Mouse (Mus musculus) effector memory CD4-positive, alpha-beta T cell, adult 7 months (primary cell): Measurements from ENCODE around the gene Fam71f1. TPM values are rescaled to one million over a fixed set of nuclear protein-coding genes. Genes with fewer than 3 reads are reported as not detected.

Source experiments
- polyA plus RNA-seq: library from polyadenylated mRNA; unstranded; fragments of 100-300 nt; shearing (Covaris generic); gene quantifications from one replicate; pipeline ENCODE4 v1.2.1, GENCODE M21; 2017

Fam71f1 gene
- polyA plus RNA-seq, result not detected

GRCm38 (mm10) chr6:29318879-29319278 lies at the start of gene Fam71f1:
Gene Fam71f1 (plus strand): TSS chr6:29319140.

GRCm38 (mm10) chr6:29272312-29273072 lies 46.4 kb upstream of the Fam71f1 start, which contains the start of gene Hilpda:
Gene Hilpda (plus strand): TSS chr6:29272488.

GRCm38 (mm10) chr6:29279293-29279692 lies 39.6 kb upstream of the Fam71f1 start, which contains the start of gene Fam71f2:
Gene Fam71f2 (plus strand): TSS chr6:29279593.

GRCm38 (mm10) chr6:29347665-29348370 lies 28.9 kb downstream of the Fam71f1 start, which contains the start of gene Calu:
Gene Calu (plus strand): TSS chr6:29348069.

Other genes with a start within 250 kb of the Fam71f1 start
- gene Rbm28, start 154.1 kb upstream of the Fam71f1 start, polyA plus RNA-seq, result 63.0 TPM
- gene Prrt4, start 139.6 kb upstream of the Fam71f1 start, polyA plus RNA-seq, result 0.48 TPM
- 117 TPM for gene Impdh1, start 102.8 kb upstream of the Fam71f1 start, polyA plus RNA-seq
- 229 TPM for gene Hilpda, start 46.7 kb upstream of the Fam71f1 start, polyA plus RNA-seq
- 0.52 TPM for gene Fam71f2, start 39.5 kb upstream of the Fam71f1 start, polyA plus RNA-seq
- 76.9 TPM for gene Calu, start 28.9 kb downstream of the Fam71f1 start, polyA plus RNA-seq
- gene Opn1sw, start 69.3 kb downstream of the Fam71f1 start, polyA plus RNA-seq, result not detected
- gene Ccdc136, start 77.2 kb downstream of the Fam71f1 start, polyA plus RNA-seq, result 1.9 TPM
- gene Flnc, start 114.1 kb downstream of the Fam71f1 start, polyA plus RNA-seq, result 0.10 TPM
- gene Atp6v1f, start 148.6 kb downstream of the Fam71f1 start, polyA plus RNA-seq, result 295 TPM
- not detected for gene Atp6v1fnb, start 152.3 kb downstream of the Fam71f1 start, polyA plus RNA-seq
- 0.72 TPM for gene Kcp, start 188.8 kb downstream of the Fam71f1 start, polyA plus RNA-seq
- 27.2 TPM for gene Irf5, start 207.5 kb downstream of the Fam71f1 start, polyA plus RNA-seq